Mouse (Mus musculus): ENCODE measurements around the gene Polr3b.

The Polr3b gene

DNA sequence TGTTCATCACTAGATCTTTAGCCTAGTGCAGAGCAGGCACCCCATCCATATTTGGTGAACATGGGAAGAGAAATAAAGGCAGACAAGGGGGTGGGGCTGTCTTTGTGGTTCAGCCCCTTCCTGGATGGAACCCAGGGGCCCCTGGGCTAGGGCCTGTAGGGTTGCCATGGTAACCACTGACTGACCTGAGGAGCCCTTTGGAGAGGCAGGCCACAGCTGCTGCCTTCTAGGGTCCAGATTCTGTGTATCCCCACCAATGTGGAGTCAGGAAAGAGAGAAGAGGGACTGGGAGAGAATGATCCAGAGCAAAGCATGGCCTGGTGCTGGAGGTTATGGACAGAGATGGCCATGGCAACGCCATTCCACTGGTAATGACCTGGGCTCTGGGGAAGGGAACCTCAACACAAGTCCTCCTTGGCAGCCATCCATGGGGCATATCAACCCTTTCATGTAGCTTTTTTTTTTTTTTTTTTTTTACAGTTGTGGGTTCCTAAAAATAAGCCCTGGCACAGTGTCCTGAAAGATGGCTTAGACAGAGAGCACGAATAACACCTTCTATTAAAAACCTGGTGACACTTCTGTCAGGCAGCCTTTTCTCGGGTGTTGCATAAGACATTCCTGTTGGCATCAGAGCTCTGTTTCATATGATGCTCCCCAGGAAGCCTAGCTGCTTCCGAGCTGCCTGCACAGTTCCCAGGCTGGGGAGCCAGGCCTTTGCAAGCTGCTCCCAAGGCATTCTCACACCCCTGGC is 150.5 kb downstream of the Polr3b start:
- DNase-seq: no peak

DNA sequence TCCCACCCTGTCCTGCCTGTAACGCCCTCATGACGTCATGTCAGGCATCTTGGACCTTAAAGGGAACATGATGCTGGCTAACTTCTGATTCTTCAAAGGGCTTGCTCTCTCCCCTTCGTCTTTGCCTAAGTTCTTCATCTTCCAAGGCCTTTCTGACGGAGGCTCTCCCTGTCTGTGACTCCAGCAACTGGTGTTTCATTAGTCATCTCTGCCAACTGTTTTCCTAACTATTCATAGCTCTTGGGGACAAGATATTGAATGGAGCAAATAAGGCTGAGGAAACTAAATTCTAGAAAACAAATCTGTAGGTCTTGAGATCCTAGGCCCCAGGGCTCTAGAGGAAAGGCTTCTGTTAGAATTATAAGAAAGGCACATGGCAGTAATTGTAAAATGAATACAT is 151.8 kb downstream of the Polr3b start:
- DNase-seq: no peak

DNA sequence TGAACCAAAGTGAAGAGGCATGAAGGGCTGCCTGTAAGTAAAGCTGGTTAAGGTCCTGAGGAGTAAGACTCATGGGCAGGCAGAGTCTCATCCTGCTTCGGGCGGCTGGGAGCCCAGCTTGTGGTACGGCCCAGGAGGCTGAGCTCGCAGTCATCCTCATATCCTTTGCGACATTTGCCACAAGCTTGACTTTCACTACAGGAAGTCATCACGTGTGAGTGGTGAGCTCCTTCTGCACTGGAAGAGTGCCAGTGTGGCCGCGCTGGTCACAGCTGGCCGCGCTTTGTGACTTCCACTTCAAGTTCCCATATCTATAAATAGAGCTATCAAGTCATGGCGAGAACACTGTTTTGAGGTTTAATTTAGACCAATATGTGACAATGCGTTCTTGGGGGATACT is 152.5 kb downstream of the Polr3b start:
- DNase-seq: peak; percentile 58 to 75

Measured in kidney, postnatal 25 days (tissue).